Mouse (Mus musculus) MEL (cell line): Measurements from ENCODE around the gene Cdip1. TPM values are rescaled to one million over a fixed set of nuclear protein-coding genes. Genes with fewer than 3 reads are reported as not detected.

Experiments
- DNase-seq: peaks from one replicate; pipeline ENCODE4 v3.0.0; 2011; ENCODE audit warnings: low read depth, low spot score
- H3K27ac ChIP-seq: 2 replicates; pipeline ENCODE4 v1.5.1; 2012; ENCODE audit warnings: low read depth, mild to moderate bottlenecking, control low read depth, low read length, moderate library complexity; ENCODE audit not compliant: control insufficient read depth
- H3K27me3 ChIP-seq, 2 experiments: fragments of 150-350 bp in 1 of 2; sonication (generic) in 1 of 2; 2 replicates each; pipeline ENCODE4 v1.6.1; 2012; ENCODE audit warnings: low read length in 2 of 2, mild to moderate bottlenecking in 2 of 2, improper control_type of control experiment in 1 of 2, moderate library complexity in 1 of 2; ENCODE audit not compliant: insufficient read depth in 2 of 2, control insufficient read depth in 1 of 2
- H3K36me3 ChIP-seq, 2 experiments: 2 replicates each; pipeline ENCODE4 v1.6.1; 2012 to 2014; ENCODE audit warnings: low read length in 2 of 2, improper control_type of control experiment in 1 of 2, inconsistent platforms in 1 of 2, mild to moderate bottlenecking in 1 of 2; ENCODE audit not compliant: insufficient read depth in 2 of 2, control insufficient read depth in 1 of 2
- H3K4me1 ChIP-seq, 2 experiments: fragments of 150-350 bp in 1 of 2; sonication (generic) in 1 of 2; 2 replicates each; pipeline ENCODE4 v1.6.1; 2012; ENCODE audit warnings: low read length in 2 of 2, improper control_type of control experiment in 1 of 2, mild to moderate bottlenecking in 1 of 2; ENCODE audit not compliant: insufficient read depth in 2 of 2, control insufficient read depth in 1 of 2
- H3K4me3 ChIP-seq, 2 experiments: fragments of 150-350 bp in 1 of 2; sonication (generic) in 1 of 2; 2 replicates each; pipeline ENCODE4 v1.5.1; 2012; ENCODE audit warnings: low read depth in 2 of 2, low read length in 2 of 2, mild to moderate bottlenecking in 2 of 2, moderate library complexity in 2 of 2, control low read depth in 1 of 2, improper control_type of control experiment in 1 of 2; ENCODE audit not compliant: control insufficient read depth in 1 of 2, insufficient read depth in 1 of 2
- H3K79me2 ChIP-seq: 2 replicates; pipeline ENCODE4 v1.6.1; 2012; ENCODE audit warnings: mild to moderate bottlenecking, low read length, moderate library complexity; ENCODE audit not compliant: control insufficient read depth, poor library complexity, insufficient read depth
- H3K9ac ChIP-seq: 2 replicates; pipeline ENCODE4 v1.6.1; 2012; ENCODE audit warnings: low read depth, mild to moderate bottlenecking, control low read depth, low read length, moderate library complexity; ENCODE audit not compliant: control insufficient read depth, poor library complexity, severe bottlenecking
- H3K9me3 ChIP-seq: fragments of 150-350 bp; sonication (generic); replicated peaks from 2 replicates; pipeline ENCODE4 v1.6.1; 2012; ENCODE audit warnings: mild to moderate bottlenecking, low read length, improper control_type of control experiment, moderate library complexity; ENCODE audit not compliant: insufficient read depth
- BHLHE40 ChIP-seq: IDR thresholded peaks from 2 replicates; pipeline ENCODE4 v1.6.1; 2012; ENCODE audit warnings: low read depth, mild to moderate bottlenecking, inconsistent platforms, low read length, improper control_type of control experiment, borderline replicate concordance
- CHD1 ChIP-seq: IDR thresholded peaks from 2 replicates; pipeline ENCODE4 v1.6.1; 2012; ENCODE audit warnings: low read depth, mild to moderate bottlenecking, inconsistent platforms, low read length, improper control_type of control experiment
- CHD2 ChIP-seq: IDR thresholded peaks from 2 replicates; pipeline ENCODE4 v1.6.1; 2011; ENCODE audit warnings: low read length, improper control_type of control experiment
- CTCF ChIP-seq, 3 experiments: IDR thresholded peaks in 2 of 3; conservative IDR thresholded peaks in 1 of 3; 2 replicates each; pipeline ENCODE4 v1.5.1; 2011 to 2012; ENCODE audit warnings: low read length in 3 of 3, low read depth in 2 of 3, mild to moderate bottlenecking in 2 of 3, improper control_type of control experiment in 1 of 3, inconsistent platforms in 1 of 3, mixed read lengths in 1 of 3, moderate library complexity in 1 of 3; ENCODE audit not compliant: control insufficient read depth in 1 of 3, insufficient read depth in 1 of 3, poor library complexity in 1 of 3, severe bottlenecking in 1 of 3
- E2F4 ChIP-seq: IDR thresholded peaks from 2 replicates; pipeline ENCODE4 v1.6.1; 2011; ENCODE audit warnings: low read depth, low read length, improper control_type of control experiment, borderline replicate concordance
- ELF1 ChIP-seq: IDR thresholded peaks from 2 replicates; pipeline ENCODE4 v1.6.1; 2014; ENCODE audit warnings: low read depth, mild to moderate bottlenecking, inconsistent platforms, low read length, improper control_type of control experiment, moderate library complexity
- EP300 ChIP-seq, 2 experiments: IDR thresholded peaks; 2 replicates each; pipeline ENCODE4 v1.6.1; 2011; ENCODE audit warnings: improper control_type of control experiment in 2 of 2, low read length in 2 of 2, low read depth in 1 of 2, mild to moderate bottlenecking in 1 of 2
- ETS1 ChIP-seq: IDR thresholded peaks from 2 replicates; pipeline ENCODE4 v1.6.1; 2012; ENCODE audit warnings: low read depth, mild to moderate bottlenecking, inconsistent platforms, low read length, improper control_type of control experiment, moderate library complexity
- GABPA ChIP-seq: IDR thresholded peaks from 2 replicates; pipeline ENCODE4 v1.6.1; 2012; ENCODE audit warnings: low read depth, mild to moderate bottlenecking, inconsistent platforms, low read length, improper control_type of control experiment, moderate library complexity
- HCFC1 ChIP-seq: IDR thresholded peaks from 2 replicates; pipeline ENCODE4 v1.6.1; 2012; ENCODE audit warnings: low read depth, mild to moderate bottlenecking, inconsistent platforms, low read length, improper control_type of control experiment, moderate library complexity
- KAT2A ChIP-seq: conservative IDR thresholded peaks from 2 replicates; pipeline ENCODE4 v1.6.1; 2012; ENCODE audit warnings: low read depth, low read length, improper control_type of control experiment, inconsistent platforms
- MAFK ChIP-seq: IDR thresholded peaks from 2 replicates; pipeline ENCODE4 v1.6.1; 2011; ENCODE audit warnings: low read depth, mild to moderate bottlenecking, low read length, improper control_type of control experiment, borderline replicate concordance
- MAX ChIP-seq: IDR thresholded peaks from 2 replicates; pipeline ENCODE4 v1.6.1; 2011; ENCODE audit warnings: low read length, improper control_type of control experiment
- MAZ ChIP-seq: IDR thresholded peaks from 2 replicates; pipeline ENCODE4 v1.6.1; 2012; ENCODE audit warnings: low read depth, mild to moderate bottlenecking, inconsistent platforms, low read length, improper control_type of control experiment
- MXI1 ChIP-seq: IDR thresholded peaks from 2 replicates; pipeline ENCODE4 v1.6.1; 2011; ENCODE audit warnings: mild to moderate bottlenecking, low read depth, low read length, improper control_type of control experiment
- MYB ChIP-seq: IDR thresholded peaks from 2 replicates; pipeline ENCODE4 v1.6.1; 2011; ENCODE audit warnings: mild to moderate bottlenecking, low read depth, low read length, improper control_type of control experiment
- NELFE ChIP-seq: IDR thresholded peaks from 2 replicates; pipeline ENCODE4 v1.6.1; 2011; ENCODE audit warnings: low read depth, low read length, improper control_type of control experiment
- NRF1 ChIP-seq: IDR thresholded peaks from 2 replicates; pipeline ENCODE4 v1.6.1; 2014; ENCODE audit warnings: low read depth, mild to moderate bottlenecking, inconsistent platforms, low read length, improper control_type of control experiment, moderate library complexity; ENCODE audit not compliant: poor library complexity, insufficient read depth, severe bottlenecking
- POLR2A ChIP-seq, 2 experiments: IDR thresholded peaks; 2 replicates each; pipeline ENCODE4 v1.6.1; 2011 to 2012; ENCODE audit warnings: low read length in 2 of 2, mild to moderate bottlenecking in 2 of 2, control low read depth in 1 of 2, improper control_type of control experiment in 1 of 2, low read depth in 1 of 2, moderate library complexity in 1 of 2; ENCODE audit not compliant: control insufficient read depth in 1 of 2, insufficient read depth in 1 of 2, poor library complexity in 1 of 2
- POLR2AphosphoS2 ChIP-seq: IDR thresholded peaks from 2 replicates; pipeline ENCODE4 v1.6.1; 2011; ENCODE audit warnings: low read length, improper control_type of control experiment
- POLR2AphosphoS5 ChIP-seq: IDR thresholded peaks from 2 replicates; pipeline ENCODE4 v1.6.1; 2012; ENCODE audit warnings: low read depth, borderline replicate concordance, mild to moderate bottlenecking, inconsistent platforms, low read length, moderate library complexity, mixed read lengths
- RAD21 ChIP-seq: IDR thresholded peaks from 2 replicates; pipeline ENCODE4 v1.6.1; 2011; ENCODE audit warnings: mild to moderate bottlenecking, low read depth, low read length, improper control_type of control experiment
- RCOR1 ChIP-seq: IDR thresholded peaks from 2 replicates; pipeline ENCODE4 v1.6.1; 2012; ENCODE audit warnings: low read depth, mild to moderate bottlenecking, inconsistent platforms, low read length, improper control_type of control experiment
- SIN3A ChIP-seq: IDR thresholded peaks from 2 replicates; pipeline ENCODE4 v1.6.1; 2012; ENCODE audit warnings: low read length, improper control_type of control experiment, inconsistent platforms
- SMC3 ChIP-seq: IDR thresholded peaks from 2 replicates; pipeline ENCODE4 v1.6.1; 2011; ENCODE audit warnings: low read depth, low read length, improper control_type of control experiment
- TBP ChIP-seq: IDR thresholded peaks from 2 replicates; pipeline ENCODE4 v1.8.0; 2011; ENCODE audit warnings: low read depth, low read length, improper control_type of control experiment
- TCF12 ChIP-seq: IDR thresholded peaks from 2 replicates; pipeline ENCODE4 v1.6.1; 2014; ENCODE audit warnings: low read depth, mild to moderate bottlenecking, inconsistent platforms, low read length, improper control_type of control experiment, moderate library complexity
- UBTF ChIP-seq: IDR thresholded peaks from 2 replicates; pipeline ENCODE4 v1.6.1; 2012; ENCODE audit warnings: low read depth, mild to moderate bottlenecking, inconsistent platforms, low read length, improper control_type of control experiment, moderate library complexity, borderline replicate concordance; ENCODE audit not compliant: insufficient read depth
- USF1 ChIP-seq: IDR thresholded peaks from 2 replicates; pipeline ENCODE4 v1.6.1; 2014; ENCODE audit warnings: low read depth, mild to moderate bottlenecking, inconsistent platforms, low read length, improper control_type of control experiment, moderate library complexity
- USF2 ChIP-seq, 2 experiments: IDR thresholded peaks; 2 replicates each; pipeline ENCODE4 v1.6.1; 2011 to 2012; ENCODE audit warnings: improper control_type of control experiment in 2 of 2, low read length in 2 of 2, borderline replicate concordance in 1 of 2, inconsistent platforms in 1 of 2, low read depth in 1 of 2, mild to moderate bottlenecking in 1 of 2; ENCODE audit not compliant: insufficient read depth in 1 of 2
- ZC3H11A ChIP-seq: IDR thresholded peaks from 2 replicates; pipeline ENCODE4 v1.6.1; 2012; ENCODE audit warnings: low read depth, mild to moderate bottlenecking, inconsistent platforms, low read length, improper control_type of control experiment
- ZKSCAN1 ChIP-seq: IDR thresholded peaks from 2 replicates; pipeline ENCODE4 v1.6.1; 2012; ENCODE audit warnings: low read depth, mild to moderate bottlenecking, inconsistent platforms, low read length, improper control_type of control experiment, moderate library complexity
- ZMIZ1 ChIP-seq: IDR thresholded peaks from 2 replicates; pipeline ENCODE4 v1.6.1; 2012; ENCODE audit warnings: low read depth, mild to moderate bottlenecking, inconsistent platforms, low read length, improper control_type of control experiment, moderate library complexity
- ZNF384 ChIP-seq: IDR thresholded peaks from 2 replicates; pipeline ENCODE4 v1.6.1; 2012; ENCODE audit warnings: low read depth, mild to moderate bottlenecking, inconsistent platforms, low read length, improper control_type of control experiment
- polyA plus RNA-seq, 2 experiments: library from polyadenylated mRNA; stranded (reverse) in 1 of 2; unstranded in 1 of 2; fragments of >175 nt in 1 of 2; fragments of >200 nt in 1 of 2; gene quantifications; 2 replicates each; pipeline versions ENCODE4 v1.2.1 to v1.2.4; 2012; ENCODE audit warnings: low replicate concordance in 2 of 2, low read depth in 1 of 2; ENCODE audit not compliant: insufficient read length in 2 of 2, insufficient read depth in 1 of 2, missing spikeins in 1 of 2
- total RNA-seq: library from RNA; depleted of rRNA; stranded (reverse); fragments of 300-350 nt; gene quantifications from 2 replicates; pipeline ENCODE4 v1.2.3, GENCODE M21; 2012

Cdip1 gene
- total and polyA plus RNA-seq, 3 experiments: 24.8 to 97.8 (median 32.8) TPM

- Histone ChIP-seq H3K79me2 (peaks cover 27% of the 10 kb centered on the region), H3K27me3 (no peaks in the 10 kb centered on the region), H3K36me3 (peaks cover 0 to 29% of the 10 kb centered on the region in 2 experiments; a peak in 2 of 4 replicates), H3K27ac (peak within 1 kb of the TSS; percentile 86), H3K9me3 (no peaks in the 10 kb centered on the region), H3K4me3 (peak within 1 kb of the TSS; percentile 79 to 95), H3K4me1 (peaks cover 7 to 18% of the 10 kb centered on the region in 2 experiments), H3K9ac (peak within 1 kb of the TSS; percentile 94)
- TF ChIP-seq RCOR1 (no peak), NRF1 (peak; percentile 78), ZC3H11A (no peak), USF1 (peak; percentile 53; the same call in 1 of the 2 replicates), NELFE (peak; percentile 94), MAX (no peak), MAFK (no peak), BHLHE40 (no peak), POLR2AphosphoS5 (no peak), ZKSCAN1 (no peak), KAT2A (no peak), UBTF (0 out of 2 replicates have a peak, but pooled peaks have one; percentile 44), CTCF (IDR thresholded peaks at IDR 0.05 in 2 of 3, conservative IDR thresholded peaks at IDR 0.05 in 1 of 3; ENCODE audit: control insufficient read depth in 1 of 3, insufficient read depth in 1 of 3, low read depth in 2 of 3, low read length in 3 of 3, poor library complexity in 1 of 3, severe bottlenecking in 1 of 3) (no peak), POLR2A (IDR thresholded peaks at IDR 0.05; ENCODE audit: control insufficient read depth in 1 of 2, insufficient read depth in 1 of 2, low read depth in 1 of 2, low read length in 2 of 2, poor library complexity in 1 of 2) (peak; percentile 97), MXI1 (peak; percentile 70; the same call in 1 of the 2 replicates), SMC3 (no peak), E2F4 (no peak), HCFC1 (peak; percentile 72), SIN3A (peak; percentile 52; the same call in 1 of the 2 replicates), MAZ (peak; percentile 51; the same call in 1 of the 2 replicates), CHD2 (no peak), EP300 (IDR thresholded peaks at IDR 0.05; ENCODE audit: low read depth in 1 of 2, low read length in 2 of 2) (0 out of 4 replicates have a peak, but pooled peaks of 1 of the 2 experiments have one; percentile 9), RAD21 (no peak), MYB (no peak), TCF12 (peak; percentile 73), CHD1 (no peak), ETS1 (0 out of 2 replicates have a peak, but pooled peaks have one; percentile 31), ZNF384 (no peak), GABPA (no peak), ZMIZ1 (peak; percentile 92), ELF1 (peak; percentile 37; the same call in 1 of the 2 replicates), TBP (peak; percentile 87), POLR2AphosphoS2 (peak; percentile 91), USF2 (IDR thresholded peaks at IDR 0.05; ENCODE audit: borderline replicate concordance in 1 of 2, insufficient read depth in 1 of 2, low read depth in 1 of 2, low read length in 2 of 2) (no peak)
- DNase-seq: peak; percentile 95
Observed at GRCm38 (mm10) chr16:4725780-4726527, 64.1 kb downstream of the Cdip1 start, which contains the start of gene Hmox2. Gene Hmox2, plus strand, starts transcription at chr16:4726361.
